Mouse (Mus musculus) heart, postnatal 0 days (tissue): Measurements from ENCODE around the gene Prkag3. TPM values are rescaled to one million over a fixed set of nuclear protein-coding genes. Genes with fewer than 3 reads are reported as not detected.
A peak's percentile ranks its signal among the peaks of the same experiment; 100 is the strongest.

Source experiments
- ATAC-seq: fragments of 200-750 bp; cut with Nextera tagmentation; 2 replicates; pipeline ENCODE4 v1.8.0; 2017; ENCODE audit warnings: low read depth, moderate number of reproducible peaks, moderate library complexity; ENCODE audit not compliant: insufficient read depth
- DNase-seq: peaks from one replicate; pipeline ENCODE4 v3.0.0-alpha.2; 2016; ENCODE audit warnings: low spot score
- H3K27ac ChIP-seq: fragments of 300-500 bp; sonication (generic); 2 replicates; pipeline ENCODE4 v1.5.1; 2014; ENCODE audit warnings: low read depth, mild to moderate bottlenecking
- H3K27me3 ChIP-seq: fragments of 300-500 bp; sonication (generic); 2 replicates; pipeline ENCODE4 v1.6.1; 2014; ENCODE audit warnings: low read length, mixed read lengths; ENCODE audit not compliant: control insufficient read depth, insufficient read depth
- H3K36me3 ChIP-seq: fragments of 300-500 bp; sonication (generic); replicated peaks from 2 replicates; pipeline ENCODE4 v1.6.1; 2014; ENCODE audit warnings: low read length, mixed read lengths; ENCODE audit not compliant: control insufficient read depth, insufficient read depth
- H3K4me1 ChIP-seq: fragments of 300-500 bp; sonication (generic); 2 replicates; pipeline ENCODE4 v1.6.1; 2014; ENCODE audit warnings: antibody characterized with exemption; ENCODE audit not compliant: control insufficient read depth, insufficient read depth
- H3K4me2 ChIP-seq: fragments of 300-500 bp; sonication (generic); 2 replicates; pipeline ENCODE4 v1.6.1; 2014; ENCODE audit warnings: low read depth, mild to moderate bottlenecking, low read length, moderate library complexity
- H3K4me3 ChIP-seq: fragments of 300-500 bp; sonication (generic); 2 replicates; pipeline ENCODE4 v1.5.1; 2014; ENCODE audit warnings: low read depth, low read length
- H3K9ac ChIP-seq: fragments of 300-500 bp; sonication (generic); replicated peaks from 2 replicates; pipeline ENCODE4 v1.6.1; 2014; ENCODE audit warnings: low read depth, low read length, mixed read lengths
- H3K9me3 ChIP-seq: fragments of 300-500 bp; sonication (generic); replicated peaks from 2 replicates; pipeline ENCODE4 v1.6.1; 2016; ENCODE audit warnings: low read length; ENCODE audit not compliant: control insufficient read depth
- CTCF ChIP-seq: IDR thresholded peaks from 2 replicates; pipeline ENCODE4 v1.5.1; 2016; ENCODE audit warnings: antibody characterized with exemption, control low read depth, low read depth
- EP300 ChIP-seq: IDR thresholded peaks from 2 replicates; pipeline ENCODE4 v1.6.1; 2016; ENCODE audit warnings: antibody characterized with exemption, low read depth
- WGBS: fragments of 180-500 bp; shearing (Covaris S2); extraction: QIAGEN DNeasy Blood & Tissue Kit; methylation state at CpG from one replicate; pipeline ENCODE4 v1.1.7; 2014; 5-methylcytosine and 5-hydroxymethylcytosine counted together
- polyA plus RNA-seq: library from polyadenylated mRNA; unstranded; fragments of >200 nt; fragmentation: Nextera tagmentation; extraction: Ambion mirVana; gene quantifications from 2 replicates; pipeline ENCODE4 v1.2.1, GENCODE M21; 2015
- total RNA-seq: library from RNA; depleted of rRNA; stranded (reverse); fragments of >200 nt; gene quantifications from 2 replicates; pipeline ENCODE4 v1.2.3, GENCODE M21; 2014; ENCODE audit warnings: low replicate concordance

Gene Prkag3
- total and polyA plus RNA-seq, 2 experiments from 2014 or later: 2.0 to 9.6 TPM

- H3K27me3 ChIP-seq: peaks cover 99% of the 10 kb centered on the region
- no peaks in the 10 kb centered on the region for H3K36me3 ChIP-seq
- no peak within 1 kb of the TSS for H3K27ac ChIP-seq
- H3K4me3 ChIP-seq: peak within 1 kb of the TSS; percentile 33
- TF ChIP-seq CTCF: no peak
- TF ChIP-seq EP300: no peak
- H3K9ac ChIP-seq: no peak within 1 kb of the TSS
- H3K4me2 ChIP-seq: peak within 1 kb of the TSS; percentile 52
- WGBS: 5% methylated on average over 11 of the region's 11 CpGs
- ATAC-seq (peak; percentile 1; the same call in 1 of the 2 replicates), DNase-seq (no peak)
- H3K9me3 ChIP-seq: no peaks in the 10 kb centered on the region
- H3K4me1 ChIP-seq: no peaks in the 10 kb centered on the region
Measured at GRCm38 (mm10) chr1:74791249-74791648, 42.2 kb upstream of the Prkag3 start, which contains the start of gene Wnt10a. Gene Wnt10a, plus strand, starts transcription at chr1:74791516.

DNA sequence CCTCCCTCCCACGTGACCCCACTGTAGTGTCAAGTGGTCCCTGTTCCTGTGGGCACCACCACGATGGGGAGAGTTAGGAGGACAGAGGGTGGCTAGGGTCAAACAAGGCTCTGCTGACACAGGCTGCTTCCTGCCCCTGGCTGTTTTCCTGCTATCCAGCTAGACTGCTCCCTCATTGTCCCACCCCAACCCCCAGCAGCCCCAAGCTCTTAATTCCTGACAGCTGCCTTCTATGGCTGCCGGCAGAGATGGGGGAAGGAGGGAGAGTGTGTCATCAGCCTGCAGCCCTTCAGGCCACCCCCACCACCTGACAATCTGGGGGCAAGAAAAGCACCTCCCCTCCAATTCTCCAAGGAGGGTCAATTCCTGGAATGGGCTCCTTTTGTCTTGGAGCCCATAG is 41.1 kb upstream of the Prkag3 start:
- Histone ChIP-seq H3K4me3 (no peak overlapping the region), H3K4me1 (no peaks in the 10 kb centered on the region), H3K9me3 (no peaks in the 10 kb centered on the region), H3K9ac (no peak overlapping the region), H3K27ac (no peak overlapping the region), H3K27me3 (peaks cover 97% of the 10 kb centered on the region), H3K4me2 (no peak overlapping the region), H3K36me3 (no peaks in the 10 kb centered on the region)
- no peak for ATAC-seq
- TF ChIP-seq EP300 (no peak), CTCF (no peak)
- no peak for DNase-seq
- 15% methylated on average over 3 of the region's 3 CpGs for WGBS

GRCm38 (mm10) chr1:74788603-74789176 is 39.7 kb upstream of the Prkag3 start:
- 18% methylated on average over 6 of the region's 6 CpGs for WGBS
- ATAC-seq: no peak
- TF ChIP-seq CTCF: 0 out of 2 replicates have a peak, but pooled peaks have one; percentile 4
- no peak for TF ChIP-seq EP300

GRCm38 (mm10) chr1:74787846-74788245 is 38.8 kb upstream of the Prkag3 start:
- ATAC-seq (peak; percentile 27), DNase-seq (peak; percentile 73)
- Histone ChIP-seq H3K9ac (no peak overlapping the region), H3K27ac (no peak overlapping the region), H3K9me3 (no peaks in the 10 kb centered on the region), H3K4me3 (no peak overlapping the region), H3K36me3 (no peaks in the 10 kb centered on the region), H3K27me3 (peaks cover 97% of the 10 kb centered on the region), H3K4me1 (no peaks in the 10 kb centered on the region; the same call in 1 of the 2 replicates), H3K4me2 (no peak overlapping the region)
- TF ChIP-seq CTCF (peak; percentile 80), EP300 (no peak)
- WGBS: 7% methylated on average over 7 of the region's 7 CpGs

More at GRCm38 (mm10) chr1:74788603-74789176, 39.7 kb upstream of the Prkag3 start:
- Histone ChIP-seq H3K36me3 (no peaks in the 10 kb centered on the region), H3K9ac (no peak overlapping the region), H3K9me3 (no peaks in the 10 kb centered on the region), H3K4me2 (no peak overlapping the region), H3K4me3 (no peak overlapping the region), H3K4me1 (no peaks in the 10 kb centered on the region; the same call in 1 of the 2 replicates), H3K27me3 (peaks cover 97% of the 10 kb centered on the region), H3K27ac (no peak overlapping the region)
- DNase-seq: no peak

- Histone ChIP-seq H3K36me3 (no peaks in the 10 kb centered on the region), H3K9ac (no peak overlapping the region), H3K9me3 (no peaks in the 10 kb centered on the region), H3K27me3 (peaks cover 91% of the 10 kb centered on the region), H3K4me1 (no peaks in the 10 kb centered on the region; the same call in 1 of the 2 replicates), H3K4me3 (peak overlapping the region; percentile 48), H3K27ac (no peak overlapping the region), H3K4me2 (peak overlapping the region; percentile 65)
- WGBS: under 1% methylated on average over 63 of the region's 67 CpGs
- ATAC-seq (no peak; the same call in 1 of the 2 replicates), DNase-seq (no peak)
- peak; percentile 40 for TF ChIP-seq CTCF
- no peak for TF ChIP-seq EP300
Measured at GRCm38 (mm10) chr1:74784041-74784759, 35.2 kb upstream of the Prkag3 start.
